Mouse (Mus musculus) thymus, adult 2 months (tissue): ENCODE results near the gene Cc2d2b.

Source experiments
- CTCF ChIP-seq: fragments of 200-500 bp; IDR thresholded peaks from 2 replicates; pipeline ENCODE4 v1.5.1; 2012; ENCODE audit warnings: mild to moderate bottlenecking, control low read depth, low read length, moderate library complexity, borderline replicate concordance; ENCODE audit not compliant: control insufficient read depth, poor library complexity, insufficient read depth; ENCODE audit errors: extremely low read depth
- POLR2A ChIP-seq: fragments of 200-500 bp; IDR thresholded peaks from 2 replicates; pipeline ENCODE4 v1.6.1; 2012; ENCODE audit warnings: mild to moderate bottlenecking, low read length, control low read depth, moderate library complexity; ENCODE audit not compliant: control insufficient read depth, poor library complexity, insufficient read depth; ENCODE audit errors: extremely low read depth

DNA sequence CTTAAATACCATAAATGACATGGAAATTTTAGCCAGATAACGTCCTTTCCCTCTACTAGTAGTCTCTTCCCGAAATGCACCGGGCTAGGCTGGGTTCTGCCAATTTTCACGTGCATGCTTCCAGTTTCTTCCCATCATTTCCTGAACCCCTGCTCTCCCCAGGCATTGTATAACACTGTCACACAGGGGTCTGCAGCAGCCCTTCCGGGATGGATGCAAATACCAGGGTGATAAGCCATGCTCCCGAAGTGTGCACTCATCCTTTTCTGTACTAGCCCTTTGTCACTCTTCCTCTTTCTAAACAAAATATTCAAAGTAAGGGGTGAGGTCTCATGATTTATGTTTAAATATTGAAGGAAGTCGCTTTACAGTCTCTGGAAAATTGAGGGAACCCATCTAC, 81.6 kb downstream of the Cc2d2b start:
- no peak for TF ChIP-seq CTCF
- no peak for TF ChIP-seq POLR2A
